Mouse (Mus musculus) kidney, embryonic 14.5 days (tissue): ENCODE data around the gene Olfml2b. TPM values are rescaled to one million over a fixed set of nuclear protein-coding genes. Genes with fewer than 3 reads are reported as not detected.

Source experiments
- ATAC-seq: fragments of 200-750 bp; cut with Nextera tagmentation; 2 replicates; pipeline ENCODE4 v1.8.0; 2017; ENCODE audit warnings: moderate number of reproducible peaks, mild to moderate bottlenecking, moderate TSS enrichment, moderate library complexity; ENCODE audit not compliant: low FRiP score, low TSS enrichment
- H3K27ac ChIP-seq: fragments of 300-500 bp; sonication (generic); 2 replicates; pipeline ENCODE4 v1.5.1; 2014; ENCODE audit warnings: low read depth, mild to moderate bottlenecking, low read length, moderate library complexity, mixed read lengths
- H3K27me3 ChIP-seq: fragments of 300-500 bp; sonication (generic); 2 replicates; pipeline ENCODE4 v1.6.1; 2014; ENCODE audit warnings: mild to moderate bottlenecking, low read length; ENCODE audit not compliant: control insufficient read depth, insufficient read depth
- H3K36me3 ChIP-seq: fragments of 300-500 bp; sonication (generic); 2 replicates; pipeline ENCODE4 v1.6.1; 2014; ENCODE audit warnings: low read length, mixed read lengths; ENCODE audit not compliant: control insufficient read depth, insufficient read depth
- H3K4me1 ChIP-seq: fragments of 300-500 bp; sonication (generic); 2 replicates; pipeline ENCODE4 v1.6.1; 2014; ENCODE audit warnings: low read length, mixed read lengths; ENCODE audit not compliant: control insufficient read depth, insufficient read depth
- H3K4me2 ChIP-seq: fragments of 300-500 bp; sonication (generic); replicated peaks from 2 replicates; pipeline ENCODE4 v1.6.1; 2014; ENCODE audit warnings: low read depth, mild to moderate bottlenecking, low read length
- H3K4me3 ChIP-seq: fragments of 300-500 bp; sonication (generic); 2 replicates; pipeline ENCODE4 v1.5.1; 2014; ENCODE audit warnings: mild to moderate bottlenecking, low read length
- H3K9ac ChIP-seq: fragments of 300-500 bp; sonication (generic); 2 replicates; pipeline ENCODE4 v1.6.1; 2014; ENCODE audit warnings: low read depth, mild to moderate bottlenecking, low read length, moderate library complexity
- H3K9me3 ChIP-seq: fragments of 300-500 bp; sonication (generic); 2 replicates; pipeline ENCODE4 v1.6.1; 2016; ENCODE audit warnings: low read length; ENCODE audit not compliant: control insufficient read depth
- WGBS: fragments of 180-500 bp; shearing (Covaris S2); extraction: QIAGEN DNeasy Blood & Tissue Kit; methylation state at CpG from one replicate; pipeline ENCODE4 v1.1.7; 2014; 5-methylcytosine and 5-hydroxymethylcytosine counted together
- polyA plus RNA-seq: library from polyadenylated mRNA; unstranded; fragments of >200 nt; fragmentation: Nextera tagmentation; extraction: Ambion mirVana; gene quantifications from 2 replicates; pipeline ENCODE4 v1.2.1, GENCODE M21; 2014

Olfml2b gene
- polyA plus RNA-seq, 1 experiment from 2014 or later, result 6.0 TPM

GRCm38 (mm10) chr1:170709034-170709433, 64.7 kb downstream of the Olfml2b start:
- Histone ChIP-seq H3K27ac (no peak overlapping the region), H3K9ac (no peak overlapping the region), H3K9me3 (no peaks in the 10 kb centered on the region), H3K4me2 (no peak overlapping the region), H3K4me3 (no peak overlapping the region), H3K27me3 (no peaks in the 10 kb centered on the region), H3K4me1 (no peaks in the 10 kb centered on the region), H3K36me3 (no peaks in the 10 kb centered on the region; the same call in 1 of the 2 replicates)
- no peak for ATAC-seq
- WGBS, result 83% methylated on average over 3 of the region's 3 CpGs

GRCm38 (mm10) chr1:170709481-170709880, 65.1 kb downstream of the Olfml2b start:
- no peaks in the 10 kb centered on the region for H3K4me1 ChIP-seq
- WGBS, result 89% methylated on average over 8 of the region's 8 CpGs

GRCm38 (mm10) chr1:170709969-170710368, 65.6 kb downstream of the Olfml2b start:
- no peaks in the 10 kb centered on the region for H3K9me3 ChIP-seq
- no peak overlapping the region for H3K4me2 ChIP-seq
- H3K4me3 ChIP-seq, result no peak overlapping the region
- no peaks in the 10 kb centered on the region for H3K27me3 ChIP-seq
- ATAC-seq, result no peak
- 85% methylated on average over 3 of the region's 3 CpGs for WGBS
- H3K36me3 ChIP-seq, result no peaks in the 10 kb centered on the region; the same call in 1 of the 2 replicates
- no peaks in the 10 kb centered on the region for H3K4me1 ChIP-seq
- H3K9ac ChIP-seq, result no peak overlapping the region
- H3K27ac ChIP-seq, result no peak overlapping the region

More at GRCm38 (mm10) chr1:170709481-170709880, 65.1 kb downstream of the Olfml2b start:
- H3K27ac ChIP-seq, result no peak overlapping the region
- no peaks in the 10 kb centered on the region for H3K9me3 ChIP-seq
- no peaks in the 10 kb centered on the region; the same call in 1 of the 2 replicates for H3K36me3 ChIP-seq
- ATAC-seq, result no peak
- H3K4me2 ChIP-seq, result no peak overlapping the region
- H3K9ac ChIP-seq, result no peak overlapping the region
- H3K27me3 ChIP-seq, result no peaks in the 10 kb centered on the region
- H3K4me3 ChIP-seq, result no peak overlapping the region

- no peak overlapping the region for H3K9ac ChIP-seq
- no peak overlapping the region for H3K4me2 ChIP-seq
- no peak overlapping the region for H3K4me3 ChIP-seq
- H3K27ac ChIP-seq, result no peak overlapping the region
- H3K9me3 ChIP-seq, result no peaks in the 10 kb centered on the region
- WGBS, result 95% methylated on average over 7 of the region's 7 CpGs
- H3K27me3 ChIP-seq, result no peaks in the 10 kb centered on the region
- ATAC-seq, result no peak
- no peaks in the 10 kb centered on the region; the same call in 1 of the 2 replicates for H3K36me3 ChIP-seq
- H3K4me1 ChIP-seq, result no peaks in the 10 kb centered on the region
Observed at GRCm38 (mm10) chr1:170711731-170712130, 67.4 kb downstream of the Olfml2b start.

- 83% methylated on average over 3 of the region's 3 CpGs for WGBS
- Histone ChIP-seq H3K4me1 (no peaks in the 10 kb centered on the region), H3K4me3 (no peak overlapping the region), H3K9ac (no peak overlapping the region), H3K36me3 (no peaks in the 10 kb centered on the region), H3K27ac (no peak overlapping the region), H3K27me3 (no peaks in the 10 kb centered on the region), H3K9me3 (no peaks in the 10 kb centered on the region), H3K4me2 (no peak overlapping the region)
- ATAC-seq, result no peak
Observed at GRCm38 (mm10) chr1:170717241-170717828, 73.0 kb downstream of the Olfml2b start.

- no peak overlapping the region for H3K4me3 ChIP-seq
- H3K27me3 ChIP-seq, result no peaks in the 10 kb centered on the region
- no peak for ATAC-seq
- WGBS, result 63% methylated on average over 8 of the region's 8 CpGs
- H3K4me1 ChIP-seq, result no peaks in the 10 kb centered on the region
- H3K27ac ChIP-seq, result no peak overlapping the region
- H3K36me3 ChIP-seq, result no peaks in the 10 kb centered on the region
- no peaks in the 10 kb centered on the region for H3K9me3 ChIP-seq
- no peak overlapping the region for H3K9ac ChIP-seq
- no peak overlapping the region for H3K4me2 ChIP-seq
Observed at GRCm38 (mm10) chr1:170718133-170718810, 73.9 kb downstream of the Olfml2b start.

GRCm38 (mm10) chr1:170721560-170721959, 77.2 kb downstream of the Olfml2b start:
- no peak overlapping the region for H3K27ac ChIP-seq
- no peaks in the 10 kb centered on the region for H3K27me3 ChIP-seq
- no peaks in the 10 kb centered on the region for H3K4me1 ChIP-seq
- no peak overlapping the region for H3K9ac ChIP-seq
- no peak overlapping the region for H3K4me3 ChIP-seq
- ATAC-seq, result no peak
- 84% methylated on average over 5 of the region's 5 CpGs for WGBS
- H3K9me3 ChIP-seq, result no peaks in the 10 kb centered on the region
- no peak overlapping the region for H3K4me2 ChIP-seq
- no peaks in the 10 kb centered on the region for H3K36me3 ChIP-seq

- Histone ChIP-seq H3K27me3 (no peaks in the 10 kb centered on the region), H3K4me2 (no peak overlapping the region), H3K4me3 (no peak overlapping the region), H3K27ac (no peak overlapping the region), H3K4me1 (no peaks in the 10 kb centered on the region), H3K36me3 (no peaks in the 10 kb centered on the region), H3K9me3 (no peaks in the 10 kb centered on the region), H3K9ac (no peak overlapping the region)
- no peak for ATAC-seq
- WGBS, result 81% methylated on average over 6 of the region's 6 CpGs
Observed at GRCm38 (mm10) chr1:170728524-170728923, 84.2 kb downstream of the Olfml2b start.

GRCm38 (mm10) chr1:170729267-170729962, 85.1 kb downstream of the Olfml2b start:
- ATAC-seq, result no peak
- Histone ChIP-seq H3K27ac (no peak overlapping the region), H3K4me3 (no peak overlapping the region), H3K36me3 (no peaks in the 10 kb centered on the region), H3K9me3 (no peaks in the 10 kb centered on the region), H3K4me2 (no peak overlapping the region), H3K9ac (no peak overlapping the region), H3K27me3 (no peaks in the 10 kb centered on the region), H3K4me1 (no peaks in the 10 kb centered on the region)
- WGBS, result 79% methylated on average over 8 of the region's 8 CpGs
